Mouse (Mus musculus): ENCODE measurements around the gene Pde11a. TPM values are rescaled to one million over a fixed set of nuclear protein-coding genes. Genes with fewer than 3 reads are reported as not detected.
A peak's percentile ranks its signal among the peaks of the same experiment; 100 is the strongest.

Pde11a gene
- polyA plus RNA-seq, 1 experiment from 2014 or later = 0.73 TPM

DNA sequence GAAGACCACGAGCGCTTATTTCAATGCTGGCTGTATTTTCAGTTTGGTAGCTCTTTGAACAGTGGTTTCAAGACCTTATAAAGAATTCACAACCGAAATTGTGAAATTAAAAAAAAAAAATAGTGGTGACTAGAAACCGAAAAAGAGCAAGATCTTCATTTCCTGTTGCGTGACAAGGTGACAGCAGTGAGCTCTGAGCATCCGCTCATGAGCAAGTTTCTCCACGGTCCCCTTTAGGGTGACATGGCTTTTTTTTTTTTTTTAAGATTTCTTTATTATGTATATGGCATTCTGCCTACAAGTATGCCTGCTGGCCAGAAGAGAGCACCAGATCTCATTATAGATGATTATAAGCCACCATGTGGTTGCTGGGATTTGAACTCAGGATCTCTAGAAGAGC is 323.1 kb downstream of the Pde11a start:
- Histone ChIP-seq H3K9ac (replicated peaks; ENCODE audit: low read depth, low read length) (no peak overlapping the region), H3K36me3 (ENCODE audit: control insufficient read depth, insufficient read depth) (no peaks in the 10 kb centered on the region), H3K4me3 (replicated peaks; ENCODE audit: low read length) (no peak overlapping the region), H3K9me3 (ENCODE audit: control insufficient read depth, low read length) (no peaks in the 10 kb centered on the region), H3K4me2 (ENCODE audit: low read length) (no peak overlapping the region), H3K27ac (ENCODE audit: low read length) (no peak overlapping the region), H3K4me1 (replicated peaks; ENCODE audit: control insufficient read depth, insufficient read depth, low read length) (peaks cover 6% of the 10 kb centered on the region), H3K27me3 (replicated peaks; ENCODE audit: control insufficient read depth, insufficient read depth, low read length) (no peaks in the 10 kb centered on the region)
- 90% methylated on average over 7 of the region's 7 CpGs for WGBS
- no peak for ATAC-seq

- H3K27ac ChIP-seq (ENCODE audit: low read length) = no peak overlapping the region
- no peaks in the 10 kb centered on the region for H3K9me3 ChIP-seq (ENCODE audit: control insufficient read depth, low read length)
- no peak overlapping the region for H3K4me3 ChIP-seq (replicated peaks; ENCODE audit: low read length)
- H3K9ac ChIP-seq (replicated peaks; ENCODE audit: low read depth, low read length) = no peak overlapping the region
- H3K36me3 ChIP-seq (ENCODE audit: control insufficient read depth, insufficient read depth) = no peaks in the 10 kb centered on the region
- peaks cover 6% of the 10 kb centered on the region for H3K4me1 ChIP-seq (replicated peaks; ENCODE audit: control insufficient read depth, insufficient read depth, low read length)
- H3K27me3 ChIP-seq (replicated peaks; ENCODE audit: control insufficient read depth, insufficient read depth, low read length) = no peaks in the 10 kb centered on the region
- no peak for ATAC-seq
- H3K4me2 ChIP-seq (ENCODE audit: low read length) = no peak overlapping the region
- WGBS = 86% methylated on average over 3 of the region's 3 CpGs
Observed at GRCm38 (mm10) chr2:76014659-76015058, 323.9 kb downstream of the Pde11a start.

- ATAC-seq = no peak
- H3K4me1 ChIP-seq (replicated peaks; ENCODE audit: control insufficient read depth, insufficient read depth, low read length) = no peaks in the 10 kb centered on the region
- 22% methylated on average over 4 of the region's 4 CpGs for WGBS
- H3K9me3 ChIP-seq (ENCODE audit: control insufficient read depth, low read length) = no peaks in the 10 kb centered on the region
- no peak overlapping the region for H3K4me2 ChIP-seq (ENCODE audit: low read length)
- H3K4me3 ChIP-seq (replicated peaks; ENCODE audit: low read length) = no peak overlapping the region
- no peaks in the 10 kb centered on the region for H3K27me3 ChIP-seq (replicated peaks; ENCODE audit: control insufficient read depth, insufficient read depth, low read length)
- no peak overlapping the region for H3K9ac ChIP-seq (replicated peaks; ENCODE audit: low read depth, low read length)
- no peaks in the 10 kb centered on the region for H3K36me3 ChIP-seq (ENCODE audit: control insufficient read depth, insufficient read depth)
- no peak overlapping the region for H3K27ac ChIP-seq (ENCODE audit: low read length)
Observed at GRCm38 (mm10) chr2:76006194-76006593, 332.4 kb downstream of the Pde11a start.

DNA sequence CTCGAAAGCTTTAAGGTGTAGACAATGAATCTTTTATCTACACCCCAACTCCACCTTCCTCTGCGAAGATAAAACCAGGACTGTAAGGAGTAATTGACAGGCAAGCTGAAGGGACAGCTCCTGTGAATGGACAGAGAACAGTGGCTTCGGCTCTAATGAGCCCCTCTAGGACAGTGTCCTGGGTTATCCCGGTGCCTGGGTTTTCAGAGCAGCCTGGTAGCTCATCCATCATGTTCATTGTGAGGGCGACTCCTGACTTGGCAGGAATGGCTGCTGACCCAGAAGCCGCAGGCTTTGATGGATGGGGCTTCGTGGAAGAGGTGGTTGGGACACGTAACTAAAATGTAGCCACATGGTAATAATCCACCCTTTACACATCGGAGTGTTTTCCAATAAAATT is 335.7 kb downstream of the Pde11a start:
- Histone ChIP-seq H3K4me3 (replicated peaks; ENCODE audit: low read length) (no peak overlapping the region), H3K4me2 (ENCODE audit: low read length) (no peak overlapping the region), H3K27me3 (replicated peaks; ENCODE audit: control insufficient read depth, insufficient read depth, low read length) (no peaks in the 10 kb centered on the region), H3K4me1 (replicated peaks; ENCODE audit: control insufficient read depth, insufficient read depth, low read length) (peaks cover 16% of the 10 kb centered on the region), H3K9me3 (ENCODE audit: control insufficient read depth, low read length) (no peaks in the 10 kb centered on the region), H3K27ac (ENCODE audit: low read length) (no peak overlapping the region), H3K36me3 (ENCODE audit: control insufficient read depth, insufficient read depth) (no peaks in the 10 kb centered on the region), H3K9ac (replicated peaks; ENCODE audit: low read depth, low read length) (no peak overlapping the region)
- WGBS = 73% methylated on average over 9 of the region's 9 CpGs
- no peak for ATAC-seq

DNA sequence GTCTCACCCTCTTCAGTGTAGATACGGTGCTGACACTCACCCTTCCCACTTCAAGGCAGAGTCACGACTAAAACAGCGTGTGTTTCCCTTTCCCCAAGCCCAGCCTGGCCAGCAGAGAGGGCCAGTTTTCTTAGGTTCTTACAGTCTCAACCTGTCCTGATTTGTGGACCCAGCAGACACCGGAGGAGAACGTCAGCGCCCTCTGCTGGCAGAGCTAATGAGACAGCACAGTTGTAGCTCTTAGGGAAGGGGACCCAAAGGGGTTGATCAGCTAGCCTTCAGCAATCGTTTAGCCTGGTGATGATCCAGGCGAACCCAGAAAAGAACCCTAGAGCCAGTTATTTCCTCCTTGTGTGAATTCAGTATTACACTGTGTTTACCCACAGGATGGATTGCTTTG is 337.2 kb downstream of the Pde11a start:
- no peaks in the 10 kb centered on the region for H3K27me3 ChIP-seq (replicated peaks; ENCODE audit: control insufficient read depth, insufficient read depth, low read length)
- no peak overlapping the region for H3K27ac ChIP-seq (ENCODE audit: low read length)
- no peak overlapping the region for H3K4me3 ChIP-seq (replicated peaks; ENCODE audit: low read length)
- H3K9me3 ChIP-seq (ENCODE audit: control insufficient read depth, low read length) = no peaks in the 10 kb centered on the region
- H3K36me3 ChIP-seq (ENCODE audit: control insufficient read depth, insufficient read depth) = no peaks in the 10 kb centered on the region
- no peak for ATAC-seq
- peaks cover 19% of the 10 kb centered on the region for H3K4me1 ChIP-seq (replicated peaks; ENCODE audit: control insufficient read depth, insufficient read depth, low read length)
- H3K4me2 ChIP-seq (ENCODE audit: low read length) = no peak overlapping the region
- no peak overlapping the region for H3K9ac ChIP-seq (replicated peaks; ENCODE audit: low read depth, low read length)
- WGBS = 50% methylated on average over 8 of the region's 8 CpGs

GRCm38 (mm10) chr2:75999636-76000035 is 338.9 kb downstream of the Pde11a start:
- ATAC-seq = no peak
- H3K27me3 ChIP-seq (replicated peaks; ENCODE audit: control insufficient read depth, insufficient read depth, low read length) = no peaks in the 10 kb centered on the region
- WGBS = 82% methylated on average over 12 of the region's 12 CpGs
- no peak overlapping the region for H3K4me2 ChIP-seq (ENCODE audit: low read length)
- H3K27ac ChIP-seq (ENCODE audit: low read length) = peak overlapping the region; percentile 25
- H3K4me3 ChIP-seq (replicated peaks; ENCODE audit: low read length) = no peak overlapping the region
- H3K9me3 ChIP-seq (ENCODE audit: control insufficient read depth, low read length) = no peaks in the 10 kb centered on the region
- peaks cover 19% of the 10 kb centered on the region for H3K4me1 ChIP-seq (replicated peaks; ENCODE audit: control insufficient read depth, insufficient read depth, low read length)
- H3K36me3 ChIP-seq (ENCODE audit: control insufficient read depth, insufficient read depth) = no peaks in the 10 kb centered on the region
- H3K9ac ChIP-seq (replicated peaks; ENCODE audit: low read depth, low read length) = no peak overlapping the region

GRCm38 (mm10) chr2:75998692-75999091 is 339.9 kb downstream of the Pde11a start:
- H3K4me3 ChIP-seq (replicated peaks; ENCODE audit: low read length) = no peak overlapping the region
- ATAC-seq = peak; percentile 95
- no peaks in the 10 kb centered on the region for H3K36me3 ChIP-seq (ENCODE audit: control insufficient read depth, insufficient read depth)
- no peak overlapping the region for H3K9ac ChIP-seq (replicated peaks; ENCODE audit: low read depth, low read length)
- peak overlapping the region; percentile 29; the same call in 1 of the 2 replicates for H3K27ac ChIP-seq (ENCODE audit: low read length)
- WGBS = 32% methylated on average over 8 of the region's 8 CpGs
- no peaks in the 10 kb centered on the region for H3K27me3 ChIP-seq (replicated peaks; ENCODE audit: control insufficient read depth, insufficient read depth, low read length)
- peaks cover 19% of the 10 kb centered on the region for H3K4me1 ChIP-seq (replicated peaks; ENCODE audit: control insufficient read depth, insufficient read depth, low read length)
- H3K4me2 ChIP-seq (ENCODE audit: low read length) = no peak overlapping the region
- no peaks in the 10 kb centered on the region for H3K9me3 ChIP-seq (ENCODE audit: control insufficient read depth, low read length)

DNA sequence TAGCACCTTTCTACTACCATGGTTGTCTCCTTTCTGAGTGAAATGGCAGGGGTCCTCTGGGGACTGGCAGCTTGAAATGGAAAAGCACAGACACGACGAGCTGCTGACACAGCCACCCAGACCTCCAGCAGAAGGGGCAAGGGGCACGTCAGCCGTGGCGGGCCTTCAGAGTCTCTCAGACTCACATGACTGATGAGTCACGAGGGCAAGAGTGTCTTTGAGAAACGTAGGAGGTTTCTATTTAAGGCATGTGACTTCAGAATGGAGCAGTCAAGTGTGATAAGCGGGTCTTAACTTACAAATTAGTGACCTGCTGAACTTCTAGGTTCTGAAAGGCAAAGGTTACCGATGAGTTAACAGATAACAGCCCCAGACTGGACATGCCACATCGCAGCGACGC is 340.8 kb downstream of the Pde11a start:
- no peak overlapping the region for H3K27ac ChIP-seq (ENCODE audit: low read length)
- H3K4me2 ChIP-seq (ENCODE audit: low read length) = no peak overlapping the region
- H3K36me3 ChIP-seq (ENCODE audit: control insufficient read depth, insufficient read depth) = no peaks in the 10 kb centered on the region
- H3K9ac ChIP-seq (replicated peaks; ENCODE audit: low read depth, low read length) = no peak overlapping the region
- H3K4me1 ChIP-seq (replicated peaks; ENCODE audit: control insufficient read depth, insufficient read depth, low read length) = peaks cover 19% of the 10 kb centered on the region
- H3K4me3 ChIP-seq (replicated peaks; ENCODE audit: low read length) = no peak overlapping the region
- no peaks in the 10 kb centered on the region for H3K27me3 ChIP-seq (replicated peaks; ENCODE audit: control insufficient read depth, insufficient read depth, low read length)
- H3K9me3 ChIP-seq (ENCODE audit: control insufficient read depth, low read length) = no peaks in the 10 kb centered on the region
- 81% methylated on average over 12 of the region's 12 CpGs for WGBS
- ATAC-seq = no peak

DNA sequence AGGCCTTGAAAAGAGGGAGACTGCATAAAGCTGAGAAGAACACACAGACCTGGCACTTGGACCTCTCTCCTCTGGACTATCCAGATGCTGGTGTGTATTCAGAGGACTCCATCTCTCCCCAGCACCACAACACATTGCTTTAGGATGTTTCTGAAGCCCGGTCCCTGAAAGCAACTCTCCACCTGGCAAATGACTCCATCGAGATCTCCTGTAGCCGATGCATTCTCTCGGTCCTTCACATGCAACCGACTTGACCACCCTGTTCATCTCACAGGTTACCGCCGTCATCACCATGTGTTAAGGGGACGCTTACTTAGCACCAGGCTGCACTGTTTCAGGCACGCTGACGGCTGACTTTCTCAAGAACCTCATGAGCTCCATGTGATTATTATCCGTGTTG is 343.7 kb downstream of the Pde11a start:
- H3K27ac ChIP-seq (ENCODE audit: low read length) = no peak overlapping the region
- 95% methylated on average over 11 of the region's 11 CpGs for WGBS
- no peak overlapping the region for H3K4me3 ChIP-seq (replicated peaks; ENCODE audit: low read length)
- H3K4me1 ChIP-seq (replicated peaks; ENCODE audit: control insufficient read depth, insufficient read depth, low read length) = peaks cover 27% of the 10 kb centered on the region
- H3K4me2 ChIP-seq (ENCODE audit: low read length) = no peak overlapping the region
- H3K27me3 ChIP-seq (replicated peaks; ENCODE audit: control insufficient read depth, insufficient read depth, low read length) = no peaks in the 10 kb centered on the region
- ATAC-seq = no peak
- no peak overlapping the region for H3K9ac ChIP-seq (replicated peaks; ENCODE audit: low read depth, low read length)
- no peaks in the 10 kb centered on the region for H3K36me3 ChIP-seq (ENCODE audit: control insufficient read depth, insufficient read depth)
- H3K9me3 ChIP-seq (ENCODE audit: control insufficient read depth, low read length) = no peaks in the 10 kb centered on the region

- Histone ChIP-seq H3K4me1 (replicated peaks; ENCODE audit: control insufficient read depth, insufficient read depth, low read length) (peaks cover 25% of the 10 kb centered on the region), H3K9me3 (ENCODE audit: control insufficient read depth, low read length) (no peaks in the 10 kb centered on the region), H3K27ac (ENCODE audit: low read length) (no peak overlapping the region), H3K4me3 (replicated peaks; ENCODE audit: low read length) (no peak overlapping the region), H3K9ac (replicated peaks; ENCODE audit: low read depth, low read length) (no peak overlapping the region), H3K36me3 (ENCODE audit: control insufficient read depth, insufficient read depth) (no peaks in the 10 kb centered on the region), H3K27me3 (replicated peaks; ENCODE audit: control insufficient read depth, insufficient read depth, low read length) (no peaks in the 10 kb centered on the region), H3K4me2 (ENCODE audit: low read length) (no peak overlapping the region)
- 77% methylated on average over 6 of the region's 6 CpGs for WGBS
- ATAC-seq = no peak
Observed at GRCm38 (mm10) chr2:75991581-75992205, 346.9 kb downstream of the Pde11a start.

Data from forebrain, embryonic 16.5 days (tissue).